ENCODE assay signal across 31 mouse cellular contexts in genomic region chr7:89607329-89607728, GRCm38 (mm10). TPM values are rescaled to one million over a fixed set of nuclear protein-coding genes. Genes with fewer than 3 reads are reported as not detected.
"Had no signal": no experiment of that assay in that cellular context is flagged by ENCODE, and none has a peak within 500 bp of the region (broad histone marks: within the 10 kb centered on the region; RNA-seq: fewer than 3 reads in every experiment).

No protein-coding gene starts in this region.

- H3K4me3 ChIP-seq: limb, embryonic 10.5 days; limb, embryonic 12.5 days; limb, embryonic 13.5 days; limb, embryonic 15.5 days; liver, embryonic 12.5 days; liver, embryonic 13.5 days; liver, embryonic 15.5 days; lung, embryonic 15.5 days; megakaryocyte, embryonic 14.5 days; midbrain, embryonic 10.5 days; midbrain, embryonic 12.5 days; midbrain, embryonic 13.5 days; midbrain, embryonic 15.5 days; myocyte had no signal

- DNase-seq: left cerebral cortex, postnatal 4 days; liver; liver, embryonic 13.5 days; liver, postnatal 0 days; lung, adult 18-20 months; lung, adult 2 months; lung, embryonic 14.5 days; lung, postnatal 10 days; lung, postnatal 14 days; lung, postnatal 36 days; lung, postnatal 4 days; midbrain, embryonic 14.5 days had no signal

- H3K4me1 ChIP-seq: limb, embryonic 10.5 days; limb, embryonic 12.5 days; limb, embryonic 13.5 days; limb, embryonic 15.5 days; liver, embryonic 12.5 days; liver, embryonic 13.5 days; liver, embryonic 15.5 days; lung, embryonic 15.5 days; megakaryocyte, embryonic 14.5 days; midbrain, embryonic 10.5 days; midbrain, embryonic 12.5 days; midbrain, embryonic 13.5 days; midbrain, embryonic 15.5 days had no signal

- H3K27me3 ChIP-seq: limb, embryonic 12.5 days; limb, embryonic 13.5 days; limb, embryonic 15.5 days; liver, embryonic 12.5 days; liver, embryonic 13.5 days; liver, embryonic 15.5 days; lung, embryonic 15.5 days; megakaryocyte, embryonic 14.5 days; midbrain, embryonic 12.5 days; midbrain, embryonic 13.5 days; midbrain, embryonic 15.5 days had no signal

- H3K27ac ChIP-seq: limb, embryonic 10.5 days; limb, embryonic 12.5 days; limb, embryonic 13.5 days; limb, embryonic 15.5 days; liver, embryonic 12.5 days; liver, embryonic 13.5 days; liver, embryonic 14.5 days; liver, embryonic 15.5 days; lung, embryonic 15.5 days; macrophage; midbrain, embryonic 10.5 days; midbrain, embryonic 12.5 days; midbrain, embryonic 13.5 days; midbrain, embryonic 15.5 days had no signal

RNA-seq across cellular contexts. Expression of gene Me3, which starts 24.9 kb away (rescaled TPM):
- total RNA-seq: megakaryocyte progenitor cell, adult 5-6 weeks; megakaryocyte, adult 5-6 weeks; megakaryocyte-erythroid progenitor cell, adult 5-6 weeks; monocyte, adult 5-6 weeks had no signal
- polyA plus RNA-seq: liver, embryonic 14.5 days; macrophage had no signal
